Mouse (Mus musculus): ENCODE measurements at regions not wholly inside any gene's neighbourhood (a gene's known extent, or its start where the extent isn't known, plus 50 kb on each side); places are given as distances from the start of the nearest gene placed in this dataset.
A peak's percentile ranks its signal among the peaks of the same experiment; 100 is the strongest.

- DNase-seq (ENCODE audit: low read depth), result no peak
Measured at GRCm38 (mm10) chr2:70914372-70914771, 88.8 kb upstream of the Tlk1 start.

GRCm38 (mm10) chr2:70909401-70909800 lies 83.9 kb upstream of the Tlk1 start:
- DNase-seq (ENCODE audit: low read depth), result no peak

GRCm38 (mm10) chr2:70908579-70908978 lies 83.1 kb upstream of the Tlk1 start:
- no peak for DNase-seq (ENCODE audit: low read depth)

GRCm38 (mm10) chr2:70906216-70906615 lies 80.7 kb upstream of the Tlk1 start:
- no peak for DNase-seq (ENCODE audit: low read depth)

DNA sequence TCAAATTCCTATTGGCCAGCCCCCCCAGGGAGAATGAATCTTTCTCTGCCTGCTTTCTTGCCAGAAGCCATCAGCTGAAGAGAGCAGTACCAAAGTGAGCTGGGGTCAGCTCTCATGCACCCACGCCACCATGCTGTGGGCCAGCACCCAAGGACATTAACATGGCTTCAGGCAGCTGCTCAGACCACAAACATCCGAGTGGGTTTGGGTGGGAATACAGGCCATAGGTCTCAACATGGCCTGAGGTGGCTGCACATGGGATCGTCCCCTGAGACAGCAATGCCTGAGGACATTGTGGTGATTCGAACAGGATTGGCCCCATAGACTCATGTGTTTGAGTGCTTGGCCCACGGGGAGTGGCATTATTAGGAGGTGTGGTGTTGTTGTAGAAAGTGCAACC lies 78.9 kb upstream of the Tlk1 start:
- DNase-seq (ENCODE audit: low read depth), result no peak

DNA sequence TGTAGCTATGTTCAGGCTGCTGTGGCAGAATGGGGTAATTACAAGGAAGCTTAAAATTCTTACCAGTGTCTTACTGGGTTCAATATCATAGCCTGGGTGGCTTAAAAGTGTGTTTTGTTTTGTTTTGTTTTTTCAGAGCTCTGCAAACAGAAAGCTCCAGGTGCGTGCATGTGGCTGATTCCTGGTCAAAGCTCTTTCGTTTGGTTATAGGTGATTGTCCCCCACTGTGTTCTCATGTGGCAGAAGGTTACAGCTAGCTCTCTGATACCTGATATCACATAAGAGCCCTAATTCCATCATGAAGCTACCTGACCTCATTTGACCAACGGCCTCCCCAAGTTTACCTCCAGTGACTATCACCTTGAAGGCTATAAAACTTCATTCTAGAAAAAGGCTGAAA lies 76.7 kb upstream of the Tlk1 start:
- no peak for DNase-seq (ENCODE audit: low read depth)

DNA sequence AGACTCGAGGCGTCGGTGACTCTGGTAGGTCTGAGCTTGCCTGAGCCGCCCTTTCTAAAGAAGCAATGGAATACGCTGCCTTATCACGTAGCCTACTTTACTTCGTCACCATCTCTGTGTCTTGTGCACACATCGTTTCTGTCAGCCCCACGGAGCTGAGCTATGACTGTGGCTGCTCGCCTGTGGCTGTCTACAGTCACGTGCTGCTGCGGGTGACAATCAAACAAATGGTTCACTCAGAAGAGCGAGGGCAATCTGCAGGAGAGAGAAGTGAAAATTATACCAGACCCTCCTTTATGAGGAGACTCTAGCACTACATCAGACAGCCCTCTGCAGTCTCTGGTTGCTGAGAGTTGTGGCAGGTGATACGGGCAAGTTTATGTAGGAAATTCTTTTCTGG lies 76.0 kb upstream of the Tlk1 start:
- DNase-seq (ENCODE audit: low read depth), result no peak

- no peak for DNase-seq (ENCODE audit: low read depth)
Measured at GRCm38 (mm10) chr2:70899056-70899455, 73.5 kb upstream of the Tlk1 start.

DNA sequence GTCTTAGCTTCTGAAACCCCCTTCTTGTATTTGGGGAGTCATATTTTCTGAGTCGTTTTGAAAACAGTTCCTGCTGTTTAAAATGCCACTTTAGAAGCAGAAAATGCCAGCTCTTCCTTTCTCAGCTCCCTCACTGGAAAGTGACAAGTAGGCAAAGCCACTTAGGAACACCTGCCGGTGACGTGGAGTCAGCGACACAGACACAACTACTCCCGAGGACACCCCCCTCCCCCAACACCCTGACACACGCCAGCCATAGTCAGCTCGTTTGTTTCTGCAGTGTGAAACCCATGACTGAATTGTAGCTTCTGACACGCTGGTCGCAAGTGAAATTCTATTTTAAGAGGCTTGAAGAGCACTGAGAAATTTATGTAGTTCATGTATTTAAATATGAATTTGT lies 72.9 kb upstream of the Tlk1 start:
- no peak for DNase-seq (ENCODE audit: low read depth)

DNA sequence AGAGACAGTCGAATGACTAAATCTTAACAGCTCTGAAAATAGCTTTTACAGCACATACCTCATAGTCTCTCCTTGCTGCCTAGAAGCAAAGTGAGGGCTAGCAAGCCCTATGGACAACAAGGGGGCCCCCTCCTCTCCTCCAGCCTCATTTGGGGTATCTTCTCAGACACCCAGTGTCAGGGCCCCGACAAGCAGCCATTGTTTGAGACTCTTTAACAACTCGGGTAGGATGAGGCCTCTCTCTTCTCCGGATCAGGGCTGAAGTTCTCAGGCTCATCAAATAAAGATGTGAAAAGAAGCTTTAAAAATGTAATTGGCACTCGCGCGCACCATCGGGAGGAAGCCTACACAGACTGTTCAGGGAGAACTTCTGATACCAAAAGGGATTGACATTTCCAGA lies 71.8 kb upstream of the Tlk1 start:
- no peak for DNase-seq (ENCODE audit: low read depth)

DNA sequence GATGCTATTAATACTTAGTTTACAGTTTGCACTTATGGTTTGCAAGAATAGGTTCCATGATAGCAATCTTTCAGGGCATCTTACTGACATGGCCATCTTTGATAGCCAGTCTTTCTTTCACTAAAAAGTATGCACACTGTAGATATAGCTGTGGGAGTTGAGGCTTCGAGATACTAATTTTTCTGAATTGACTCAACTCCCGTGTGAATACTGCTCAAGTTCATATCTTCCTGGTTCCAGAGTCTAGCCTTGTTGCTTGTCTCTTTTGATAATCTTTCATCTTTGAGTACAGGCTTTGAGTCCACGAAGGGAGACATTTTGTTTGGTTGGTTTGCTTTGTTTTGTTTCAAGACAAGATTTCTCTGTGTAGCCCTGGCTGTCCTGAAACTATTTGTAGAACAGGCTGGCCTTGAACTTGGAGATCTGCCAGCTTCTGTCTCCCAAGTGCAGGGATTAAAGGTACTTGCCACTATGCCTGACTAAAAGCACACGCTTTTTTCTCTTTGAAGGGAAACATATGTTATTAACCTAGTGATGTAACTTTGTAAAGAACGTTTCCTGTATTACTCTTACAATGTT lies 64.1 kb upstream of the Tlk1 start:
- DNase-seq (ENCODE audit: low read depth), result no peak

DNA sequence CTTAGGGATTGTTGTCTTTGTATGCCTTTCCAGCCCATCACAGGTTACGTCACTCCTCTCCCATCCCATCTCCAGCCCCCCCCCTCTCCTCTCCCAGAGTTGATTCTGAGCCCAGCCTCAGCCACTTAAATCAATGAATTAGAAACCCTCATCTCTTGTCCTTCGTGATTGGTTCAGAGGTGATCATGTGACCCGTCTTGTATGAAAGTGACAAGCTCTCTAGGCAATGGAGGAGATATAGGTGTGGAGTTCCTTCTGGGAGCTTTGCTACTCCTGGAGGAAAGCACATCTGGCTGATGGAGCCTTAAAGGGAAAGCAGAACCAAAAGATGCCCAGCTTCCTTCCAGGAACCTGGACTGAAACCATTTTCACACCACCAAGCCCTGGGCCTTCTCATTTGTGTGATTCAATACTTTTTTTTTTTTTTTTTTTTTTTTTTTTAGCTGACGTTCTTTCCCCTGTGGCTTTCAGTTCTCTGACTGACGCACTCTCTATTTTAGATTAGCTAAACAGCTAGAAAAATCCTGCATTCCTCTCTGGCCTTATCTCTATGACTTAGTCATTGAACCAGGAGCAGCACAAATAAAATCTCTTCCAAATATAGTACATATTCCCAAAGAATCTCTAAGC lies 63.4 kb upstream of the Tlk1 start:
- DNase-seq (ENCODE audit: low read depth), result no peak

GRCm38 (mm10) chr2:70886831-70887230 lies 61.3 kb upstream of the Tlk1 start:
- no peak for DNase-seq (ENCODE audit: low read depth)

- no peak for DNase-seq (ENCODE audit: low read depth)
Measured at GRCm38 (mm10) chr2:70885674-70886073, 60.1 kb upstream of the Tlk1 start.

DNA sequence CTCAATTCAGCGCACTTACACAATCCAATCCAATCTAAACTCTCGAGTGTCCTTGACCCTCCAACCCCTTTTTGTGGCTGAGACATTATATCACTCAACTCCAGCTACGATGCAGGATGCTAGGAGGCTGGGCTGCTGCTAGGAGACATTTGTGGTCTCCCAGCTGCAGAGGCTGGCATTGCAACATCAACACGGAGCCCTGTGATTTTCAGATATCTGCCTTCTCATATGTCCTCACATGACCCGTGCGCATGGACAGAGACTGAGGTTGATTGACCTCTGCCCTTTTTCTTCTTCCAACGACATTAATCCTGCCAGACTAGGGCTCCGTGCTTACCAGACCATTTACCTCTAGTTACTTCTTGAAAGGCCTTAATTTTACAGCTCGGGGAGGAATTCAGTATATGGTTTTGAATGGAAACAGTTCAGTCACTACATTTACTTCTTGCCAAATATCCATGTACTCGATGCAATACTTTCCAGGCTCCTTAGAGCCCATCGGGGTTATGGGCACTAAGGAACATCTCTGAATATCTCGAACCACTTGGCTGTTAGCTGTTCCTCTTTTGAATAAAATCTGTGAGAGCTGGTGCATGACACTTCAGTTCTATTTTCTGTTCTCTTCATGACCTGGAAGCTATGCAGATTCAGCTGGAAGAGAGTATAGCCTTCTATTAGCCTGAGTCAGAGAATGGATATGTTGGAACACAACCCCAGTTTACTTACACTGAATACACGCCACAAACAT lies 52.0 kb upstream of the Tlk1 start:
- DNase-seq (ENCODE audit: low read depth), result no peak

DNA sequence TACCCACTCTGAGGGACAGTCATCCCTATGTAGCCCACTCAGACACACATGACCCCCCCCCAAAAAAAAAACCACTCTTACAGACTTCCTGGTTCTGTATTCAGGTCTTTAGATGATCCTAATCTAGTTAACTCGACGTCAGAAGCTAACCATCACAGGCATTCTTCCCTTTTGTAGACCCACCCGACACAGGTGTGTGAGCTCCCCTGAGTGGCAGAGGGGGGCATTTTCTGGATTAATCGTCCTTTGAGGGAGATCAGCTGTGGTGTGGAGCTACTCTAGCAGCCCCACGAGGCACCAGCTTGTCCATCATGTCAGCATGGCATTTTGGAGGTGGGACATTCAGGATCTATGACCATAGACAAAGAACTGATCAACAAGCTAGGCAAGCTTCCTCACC lies 50.7 kb upstream of the Tlk1 start:
- peak; percentile 30 for DNase-seq (ENCODE audit: low read depth)

All from naive thymus-derived CD4-positive, alpha-beta T cell, adult 2 months (primary cell).